Comparison of ENCODE assay signal across 16 mouse cellular contexts in genomic region chr8:10223528-10224194, GRCm38 (mm10).
A peak's percentile ranks its signal among the peaks of the same experiment; 100 is the strongest.
DNase-seq lines count a peak whose midpoint lies in the region; ATAC-seq and TF ChIP-seq lines count a peak whose summit lies in the region.
"Had no signal": no experiment of that assay in that cellular context is flagged by ENCODE, and none has a peak within 500 bp of the region (broad histone marks: within the 10 kb centered on the region; RNA-seq: fewer than 3 reads in every experiment).

No protein-coding gene starts in this region.

- ATAC-seq in kidney, embryonic 14.5 days (ENCODE audit: low FRiP score, low TSS enrichment), result no peak
- no peak for ATAC-seq in embryonic facial prominence, embryonic 14.5 days (ENCODE audit: low read depth)
- no peak; the same call in 1 of the 2 replicates for ATAC-seq in hindbrain, embryonic 16.5 days
- peak; percentile 41; the same call in 1 of the 2 replicates for ATAC-seq in neural tube, embryonic 14.5 days (ENCODE audit: low read depth)
- ATAC-seq: CD4-positive, CD25-positive, alpha-beta regulatory T cell, adult 4 months had no signal

- WGBS in kidney, embryonic 14.5 days, result 34% methylated on average over 6 of the region's 6 CpGs
- WGBS in embryonic facial prominence, embryonic 14.5 days, result 39% methylated on average over 6 of the region's 6 CpGs
- 19% methylated on average over 6 of the region's 6 CpGs for WGBS in hindbrain, embryonic 16.5 days
- 18% methylated on average over 6 of the region's 6 CpGs for WGBS in neural tube, embryonic 14.5 days

- no peaks in the 10 kb centered on the region for H3K4me1 ChIP-seq in kidney, embryonic 14.5 days (ENCODE audit: control insufficient read depth, insufficient read depth, low read length)
- no peaks in the 10 kb centered on the region for H3K4me1 ChIP-seq in embryonic facial prominence, embryonic 14.5 days (ENCODE audit: control insufficient read depth, insufficient read depth, low read length)
- peaks cover 16% of the 10 kb centered on the region for H3K4me1 ChIP-seq in hindbrain, embryonic 16.5 days (ENCODE audit: control insufficient read depth, insufficient read depth, low read depth, low read length)
- H3K4me1 ChIP-seq in neural tube, embryonic 14.5 days (ENCODE audit: control insufficient read depth, insufficient read depth, low read length), result peaks cover 13% of the 10 kb centered on the region
- H3K4me1 ChIP-seq: megakaryocyte, embryonic 14.5 days had no signal

- no peak overlapping the region for H3K4me3 ChIP-seq in kidney, embryonic 14.5 days (ENCODE audit: low read length)
- H3K4me3 ChIP-seq in embryonic facial prominence, embryonic 14.5 days (ENCODE audit: low read depth, low read length), result no peak overlapping the region
- H3K4me3 ChIP-seq in hindbrain, embryonic 16.5 days (ENCODE audit: low read length), result no peak overlapping the region
- no peak overlapping the region for H3K4me3 ChIP-seq in neural tube, embryonic 14.5 days (ENCODE audit: low read depth, low read length)
- H3K4me3 ChIP-seq in layer of hippocampus, adult 2 months, result no peak overlapping the region
- H3K4me3 ChIP-seq: megakaryocyte, embryonic 14.5 days had no signal

- H3K27ac ChIP-seq in kidney, embryonic 14.5 days (ENCODE audit: low read depth, low read length), result peak overlapping the region; percentile 48; the same call in 1 of the 2 replicates
- H3K27ac ChIP-seq in embryonic facial prominence, embryonic 14.5 days (replicated peaks; ENCODE audit: low read depth, low read length), result no peak overlapping the region
- H3K27ac ChIP-seq in hindbrain, embryonic 16.5 days (ENCODE audit: low read depth, low read length), result peak overlapping the region; percentile 37
- peak overlapping the region; percentile 74 for H3K27ac ChIP-seq in neural tube, embryonic 14.5 days (ENCODE audit: low read depth, low read length)
- H3K27ac ChIP-seq in layer of hippocampus, adult 2 months, result no peak overlapping the region

- no peak overlapping the region for H3K9ac ChIP-seq in kidney, embryonic 14.5 days (ENCODE audit: low read depth, low read length)
- H3K9ac ChIP-seq in embryonic facial prominence, embryonic 14.5 days (ENCODE audit: low read depth, low read length), result no peak overlapping the region
- H3K9ac ChIP-seq in hindbrain, embryonic 16.5 days (ENCODE audit: low read depth, low read length), result no peak overlapping the region
- H3K9ac ChIP-seq in neural tube, embryonic 14.5 days (replicated peaks; ENCODE audit: low read depth, low read length), result no peak overlapping the region

- no peaks in the 10 kb centered on the region for H3K27me3 ChIP-seq in kidney, embryonic 14.5 days (ENCODE audit: control insufficient read depth, insufficient read depth, low read length)
- H3K27me3 ChIP-seq in embryonic facial prominence, embryonic 14.5 days (replicated peaks; ENCODE audit: control insufficient read depth, insufficient read depth, low read length), result no peaks in the 10 kb centered on the region
- no peaks in the 10 kb centered on the region for H3K27me3 ChIP-seq in hindbrain, embryonic 16.5 days (replicated peaks; ENCODE audit: control insufficient read depth, insufficient read depth, low read length)
- no peaks in the 10 kb centered on the region for H3K27me3 ChIP-seq in neural tube, embryonic 14.5 days (ENCODE audit: control insufficient read depth, insufficient read depth, low read length)

- no peak overlapping the region for H3K4me2 ChIP-seq in kidney, embryonic 14.5 days (replicated peaks; ENCODE audit: low read depth, low read length)
- H3K4me2 ChIP-seq in embryonic facial prominence, embryonic 14.5 days (ENCODE audit: low read depth, low read length), result no peak overlapping the region; the same call in 1 of the 2 replicates
- peak overlapping the region; percentile 17 for H3K4me2 ChIP-seq in hindbrain, embryonic 16.5 days (ENCODE audit: low read length)
- peak overlapping the region; percentile 18; the same call in 1 of the 2 replicates for H3K4me2 ChIP-seq in neural tube, embryonic 14.5 days (ENCODE audit: low read depth, low read length)

- H3K36me3 ChIP-seq in kidney, embryonic 14.5 days (ENCODE audit: control insufficient read depth, insufficient read depth, low read length), result no peaks in the 10 kb centered on the region
- no peaks in the 10 kb centered on the region for H3K36me3 ChIP-seq in embryonic facial prominence, embryonic 14.5 days (ENCODE audit: control insufficient read depth, insufficient read depth, low read length)
- H3K36me3 ChIP-seq in hindbrain, embryonic 16.5 days (ENCODE audit: control insufficient read depth, insufficient read depth, low read length), result no peaks in the 10 kb centered on the region
- H3K36me3 ChIP-seq in neural tube, embryonic 14.5 days (ENCODE audit: control insufficient read depth, insufficient read depth, low read length), result no peaks in the 10 kb centered on the region

- H3K9me3 ChIP-seq in kidney, embryonic 14.5 days (ENCODE audit: control insufficient read depth, low read length), result no peaks in the 10 kb centered on the region
- no peaks in the 10 kb centered on the region for H3K9me3 ChIP-seq in embryonic facial prominence, embryonic 14.5 days (ENCODE audit: control insufficient read depth, low read length)
- H3K9me3 ChIP-seq in hindbrain, embryonic 16.5 days (ENCODE audit: control insufficient read depth, low read length), result no peaks in the 10 kb centered on the region
- no peaks in the 10 kb centered on the region for H3K9me3 ChIP-seq in neural tube, embryonic 14.5 days (ENCODE audit: control insufficient read depth, low read length)
- H3K9me3 ChIP-seq: megakaryocyte, embryonic 14.5 days had no signal

- DNase-seq in kidney, postnatal 36 days, result no peak
- peak; percentile 8 for DNase-seq in embryonic facial prominence, embryonic 14.5 days (ENCODE audit: low spot score)
- no peak for DNase-seq in urinary bladder, postnatal 10 days (ENCODE audit: low spot score)
- DNase-seq in layer of hippocampus, adult 2 months (ENCODE audit: low spot score in 2 of 2), result no peak
- no peak for DNase-seq in right cerebral cortex, postnatal 25 days
- DNase-seq: adrenal gland, postnatal 25 days; cerebellum, adult 8-10 months; heart, adult 18-20 months; heart, postnatal 4 days; liver; thymus, postnatal 4 days had no signal

- no peak for TF ChIP-seq CTCF in layer of hippocampus, adult 2 months (conservative IDR thresholded peaks at IDR 0.05)

Comparison
In these comparisons a context has a peak if more than half of its experiments do, and no peak if none do; other contexts are left out.
1. H3K27ac ChIP-seq: peak in kidney, embryonic 14.5 days (single experiment), hindbrain, embryonic 16.5 days (single experiment) and neural tube, embryonic 14.5 days (single experiment); none in embryonic facial prominence, embryonic 14.5 days (single experiment) and layer of hippocampus, adult 2 months (single experiment).
2. H3K4me2 ChIP-seq: peak in hindbrain, embryonic 16.5 days (single experiment) and neural tube, embryonic 14.5 days (single experiment); none in kidney, embryonic 14.5 days (single experiment) and embryonic facial prominence, embryonic 14.5 days (single experiment).